Mouse (Mus musculus) liver, adult 2 months (tissue): ENCODE measurements around the gene Cd68. TPM values are rescaled to one million over a fixed set of nuclear protein-coding genes. Genes with fewer than 3 reads are reported as not detected.

Experiments
- DNase-seq: peaks from one replicate; pipeline ENCODE4 v3.0.0-alpha.2; 2011; ENCODE audit warnings: low read depth, low spot score; ENCODE audit errors: extremely low read depth
- H3K27ac ChIP-seq: fragments of 200-500 bp; replicated peaks from 2 replicates; pipeline ENCODE4 v1.5.1; 2012; ENCODE audit warnings: low read depth, mild to moderate bottlenecking, control low read depth, inconsistent platforms, low read length; ENCODE audit not compliant: insufficient read depth
- H3K27me3 ChIP-seq: fragments of 200-500 bp; 2 replicates; pipeline ENCODE4 v1.6.1; 2012; ENCODE audit warnings: mild to moderate bottlenecking, moderate library complexity, low read length, inconsistent platforms; ENCODE audit not compliant: control insufficient read depth, insufficient read depth
- H3K36me3 ChIP-seq: fragments of 200-500 bp; 2 replicates; pipeline ENCODE4 v1.6.1; 2012; ENCODE audit warnings: low read length, inconsistent platforms; ENCODE audit not compliant: control insufficient read depth, insufficient read depth
- H3K4me1 ChIP-seq: fragments of 200-500 bp; 2 replicates; pipeline ENCODE4 v1.6.1; 2011; ENCODE audit warnings: low read length; ENCODE audit not compliant: control insufficient read depth, insufficient read depth
- H3K4me3 ChIP-seq: fragments of 200-500 bp; 2 replicates; pipeline ENCODE4 v1.5.1; 2011; ENCODE audit warnings: low read depth, mild to moderate bottlenecking, control low read depth, low read length, moderate library complexity; ENCODE audit not compliant: insufficient read depth
- H3K79me2 ChIP-seq: fragments of 200-500 bp; 2 replicates; pipeline ENCODE4 v1.6.1; 2012; ENCODE audit warnings: inconsistent platforms, mild to moderate bottlenecking, low read length, moderate library complexity; ENCODE audit not compliant: control insufficient read depth, insufficient read depth
- H3K9ac ChIP-seq: fragments of 200-500 bp; 2 replicates; pipeline ENCODE4 v1.6.1; 2012; ENCODE audit warnings: low read depth, mild to moderate bottlenecking, control low read depth, inconsistent platforms, low read length
- CTCF ChIP-seq: fragments of 200-500 bp; IDR thresholded peaks from 2 replicates; pipeline ENCODE4 v1.5.1; 2011; ENCODE audit warnings: low read depth, low read length, control low read depth
- POLR2A ChIP-seq: fragments of 200-500 bp; IDR thresholded peaks from 2 replicates; pipeline ENCODE4 v1.6.1; 2011; ENCODE audit warnings: low read length, control low read depth; ENCODE audit not compliant: insufficient read depth; ENCODE audit errors: extremely low read depth
- WGBS: fragments of 180-500 bp; shearing (Covaris S2); methylation state at CpG from one replicate; pipeline ENCODE4 v1.1.7; 2018; 5-methylcytosine and 5-hydroxymethylcytosine counted together
- polyA plus RNA-seq: library from polyadenylated mRNA; depleted of rRNA; stranded (reverse); fragments of >200 nt; gene quantifications from 2 replicates; pipeline ENCODE4 v1.2.3, GENCODE M21; 2012
- total RNA-seq: library from RNA; depleted of rRNA; stranded (reverse); fragments of >200 nt; gene quantifications from 2 replicates; pipeline ENCODE4 v1.2.3, GENCODE M21; 2014

Cd68 gene
- total and polyA plus RNA-seq, 2 experiments, result 4.5 to 14.8 TPM

DNA sequence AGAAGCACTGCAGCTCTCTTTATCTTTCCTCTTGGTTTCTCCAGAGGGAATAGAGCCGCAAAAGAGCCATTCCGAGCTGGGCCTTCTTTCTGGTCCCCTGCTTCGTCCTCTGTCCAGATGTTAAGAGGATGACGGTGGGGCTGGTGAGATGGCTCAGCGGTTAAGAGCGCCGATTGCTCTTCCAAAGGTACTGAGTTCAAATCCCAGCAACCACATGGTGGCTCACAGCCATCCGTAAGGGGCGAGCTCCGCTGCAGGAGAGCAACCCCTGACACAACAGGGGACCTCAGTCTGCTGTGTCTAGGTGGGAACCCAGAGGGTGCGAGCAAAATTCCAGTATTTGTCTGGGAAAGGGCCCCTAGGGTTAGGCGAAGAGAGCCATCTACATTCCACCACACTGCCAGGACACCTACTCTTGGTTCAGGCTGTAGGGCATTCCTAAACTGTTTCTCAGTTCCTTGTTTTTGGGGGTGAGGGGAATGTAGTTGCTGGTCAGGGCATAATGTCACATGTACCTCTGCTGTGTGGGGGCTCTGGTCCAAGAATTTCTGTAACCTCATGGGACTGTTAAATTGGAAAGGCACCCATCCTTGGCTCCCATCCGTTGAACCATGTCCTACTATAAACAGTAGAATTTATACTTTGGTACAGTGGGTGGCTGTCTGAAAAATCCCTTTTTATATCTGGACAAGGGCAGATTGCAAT lies 2.8 kb downstream of the Cd68 start:
- H3K4me1 ChIP-seq, result peaks cover 9% of the 10 kb centered on the region
- TF ChIP-seq POLR2A (no peak), CTCF (no peak)
- 65% methylated on average over 13 of the region's 13 CpGs for WGBS
- H3K27ac ChIP-seq, result peak overlapping the region; percentile 70
- DNase-seq, result peak; percentile 44
- H3K36me3 ChIP-seq, result peaks cover 10% of the 10 kb centered on the region; the same call in 1 of the 2 replicates
- H3K27me3 ChIP-seq, result no peaks in the 10 kb centered on the region
- H3K9ac ChIP-seq, result peak overlapping the region; percentile 28
- no peaks in the 10 kb centered on the region; the same call in 1 of the 2 replicates for H3K79me2 ChIP-seq
- H3K4me3 ChIP-seq, result peak overlapping the region; percentile 65

DNA sequence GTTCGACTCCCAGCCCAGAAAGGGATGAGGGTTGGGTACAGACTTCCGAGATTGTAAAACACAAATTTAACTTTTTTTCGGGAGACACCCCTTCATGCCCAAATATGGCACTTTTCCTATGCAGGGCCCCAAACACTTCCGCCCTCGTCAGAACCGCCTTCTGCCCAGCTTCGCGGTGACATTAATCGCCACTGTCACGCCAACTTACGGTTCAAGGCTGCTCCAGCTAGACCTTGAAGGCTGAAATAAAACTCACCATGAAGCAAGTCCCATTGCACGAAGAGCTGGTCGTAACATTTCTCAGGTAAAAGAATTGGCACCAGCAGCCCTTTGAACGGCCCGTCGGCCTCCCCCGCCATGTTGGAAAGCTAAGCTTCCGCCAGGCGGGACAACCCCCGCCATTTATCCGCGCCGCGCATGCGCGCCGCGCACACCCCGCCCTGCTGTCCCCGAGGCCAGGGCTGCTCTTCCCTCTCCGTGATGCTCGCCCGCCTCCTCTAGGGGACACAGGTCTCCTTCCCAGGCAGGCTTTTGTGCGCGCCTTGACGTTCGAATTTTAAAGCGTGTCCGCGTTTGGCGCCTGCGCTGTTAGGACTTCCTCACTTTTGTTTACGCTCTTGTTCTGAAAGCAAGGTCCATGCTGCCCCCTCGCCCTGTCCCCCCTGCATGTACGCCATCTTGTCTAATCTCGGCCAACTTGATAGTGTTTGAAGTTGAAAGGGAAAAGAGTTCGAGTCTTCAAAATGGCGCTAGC lies 3.6 kb downstream of the Cd68 start, which contains the start of gene Mpdu1:
Mpdu1 (minus strand) TSS at position 430 of the 754 bp plus-strand sequence.
- Histone ChIP-seq H3K79me2 (no peaks in the 10 kb centered on the region; the same call in 1 of the 2 replicates), H3K4me3 (peak within 1 kb of the TSS; percentile 65), H3K36me3 (peaks cover 3% of the 10 kb centered on the region; the same call in 1 of the 2 replicates), H3K27me3 (no peaks in the 10 kb centered on the region), H3K27ac (peak within 1 kb of the TSS; percentile 87), H3K4me1 (peaks cover 9% of the 10 kb centered on the region), H3K9ac (peak within 1 kb of the TSS; percentile 79)
- TF ChIP-seq POLR2A (peak; percentile 82; the same call in 1 of the 2 replicates), CTCF (peak; percentile 53)
- WGBS, result under 1% methylated on average over 48 of the region's 48 CpGs
- peak; percentile 83 for DNase-seq

DNA sequence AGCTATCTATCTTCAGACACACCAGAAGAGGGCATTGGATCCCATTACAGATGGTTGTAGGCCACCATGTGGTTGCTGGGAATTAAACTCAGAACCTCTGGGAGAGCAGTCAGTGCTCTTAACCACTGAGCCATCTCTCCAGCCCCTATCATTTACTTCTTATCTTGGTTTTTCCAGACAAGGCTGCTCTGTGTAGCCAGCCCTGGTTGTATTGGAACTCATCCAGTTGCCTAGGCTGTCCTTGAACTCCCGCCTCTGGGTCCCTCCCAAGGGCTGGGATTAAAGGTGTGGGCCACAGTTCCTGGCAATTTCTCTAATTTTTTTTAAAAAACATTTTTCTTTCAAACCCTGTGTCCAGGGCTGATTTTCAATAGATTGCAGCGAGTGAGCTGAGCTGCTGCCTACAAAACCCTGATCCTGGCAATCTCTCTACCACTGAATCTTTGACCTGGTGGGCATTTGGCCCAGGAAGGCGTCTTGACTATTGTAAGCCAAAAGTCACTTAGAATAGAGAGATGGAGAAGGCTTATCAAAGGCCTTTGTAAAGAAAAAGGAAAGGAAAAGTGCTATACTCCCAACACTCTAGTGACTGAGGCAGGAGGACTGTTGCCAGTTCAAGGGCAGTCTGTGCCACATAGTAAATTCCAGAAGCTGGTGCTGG lies 4.6 kb downstream of the Cd68 start:
- Histone ChIP-seq H3K4me1 (peaks cover 9% of the 10 kb centered on the region), H3K36me3 (no peaks in the 10 kb centered on the region), H3K9ac (peak overlapping the region; percentile 79; the same call in 1 of the 2 replicates), H3K27ac (peak overlapping the region; percentile 87), H3K4me3 (peak overlapping the region; percentile 65), H3K27me3 (no peaks in the 10 kb centered on the region), H3K79me2 (no peaks in the 10 kb centered on the region; the same call in 1 of the 2 replicates)
- TF ChIP-seq POLR2A (no peak), CTCF (no peak)
- 20% methylated on average over 3 of the region's 3 CpGs for WGBS
- peak; percentile 72 for DNase-seq

DNA sequence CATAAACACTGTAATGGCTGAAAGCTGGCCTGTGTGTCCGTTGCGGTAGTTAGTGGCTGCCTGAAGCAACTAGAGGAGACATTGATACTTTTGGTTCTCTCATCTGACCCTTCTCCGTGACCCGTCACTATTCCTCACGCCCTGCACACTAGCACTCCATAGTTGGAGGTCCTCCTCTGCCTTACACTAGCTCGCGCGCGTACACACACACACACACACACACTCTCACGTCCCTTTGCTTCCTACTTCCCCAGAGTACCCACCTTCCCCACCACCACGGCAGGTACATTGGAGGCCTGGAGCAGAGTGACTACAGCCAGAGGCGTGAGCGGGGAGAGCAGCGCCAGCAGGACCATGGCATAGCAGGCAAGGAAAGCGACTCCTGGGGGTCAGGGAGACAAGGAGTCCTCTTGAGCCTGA lies 8.5 kb downstream of the Cd68 start:
- peaks cover 3% of the 10 kb centered on the region; the same call in 1 of the 2 replicates for H3K36me3 ChIP-seq
- H3K27ac ChIP-seq, result no peak overlapping the region

GRCm38 (mm10) chr11:69656617-69657461 lies 9.1 kb downstream of the Cd68 start:
- Histone ChIP-seq H3K36me3 (peaks cover 8% of the 10 kb centered on the region; the same call in 1 of the 2 replicates), H3K4me3 (no peak overlapping the region), H3K27ac (no peak overlapping the region), H3K4me1 (peaks cover 5% of the 10 kb centered on the region), H3K27me3 (no peaks in the 10 kb centered on the region), H3K9ac (no peak overlapping the region), H3K79me2 (no peaks in the 10 kb centered on the region; the same call in 1 of the 2 replicates)
- TF ChIP-seq POLR2A (no peak), CTCF (peak; percentile 67)
- WGBS, result 81% methylated on average over 10 of the region's 10 CpGs
- DNase-seq, result no peak

More for the DNA sequence above, 8.5 kb downstream of the Cd68 start:
- TF ChIP-seq POLR2A (no peak), CTCF (peak; percentile 9; the same call in 1 of the 2 replicates)
- WGBS, result 86% methylated on average over 15 of the region's 15 CpGs
- H3K79me2 ChIP-seq, result no peaks in the 10 kb centered on the region; the same call in 1 of the 2 replicates
- no peaks in the 10 kb centered on the region for H3K27me3 ChIP-seq
- H3K9ac ChIP-seq, result no peak overlapping the region
- no peak overlapping the region for H3K4me3 ChIP-seq
- peaks cover 5% of the 10 kb centered on the region for H3K4me1 ChIP-seq
- DNase-seq, result no peak
